Mouse (Mus musculus) CH12.LX (cell line): ENCODE measurements around the gene Lpar1. TPM values are rescaled to one million over a fixed set of nuclear protein-coding genes. Genes with fewer than 3 reads are reported as not detected.

Source experiments
- DNase-seq: peaks from one replicate; pipeline ENCODE4 v3.0.0-alpha.2; 2013; ENCODE audit errors: extremely low read depth
- H3K27ac ChIP-seq: 2 replicates; pipeline ENCODE4 v1.5.1; 2012; ENCODE audit warnings: low read depth, mild to moderate bottlenecking, control low read depth, moderate library complexity; ENCODE audit not compliant: insufficient read depth
- H3K27me3 ChIP-seq: replicated peaks from 2 replicates; pipeline ENCODE3; 2012; ENCODE audit warnings: inconsistent platforms
- H3K36me3 ChIP-seq, 2 experiments: replicated peaks in 1 of 2; 2 replicates each; pipeline versions ENCODE3 to v1.6.1; 2012; ENCODE audit warnings: inconsistent platforms in 1 of 2, low read length in 1 of 2, mild to moderate bottlenecking in 1 of 2, mixed read lengths in 1 of 2, moderate library complexity in 1 of 2; ENCODE audit not compliant: control insufficient read depth in 1 of 2, insufficient read depth in 1 of 2
- H3K4me1 ChIP-seq, 2 experiments: 2 replicates each; pipeline ENCODE4 v1.6.1; 2012; ENCODE audit warnings: inconsistent platforms in 1 of 2, moderate library complexity in 1 of 2; ENCODE audit not compliant: insufficient read depth in 2 of 2, control insufficient read depth in 1 of 2
- H3K4me2 ChIP-seq: 2 replicates; pipeline ENCODE4 v1.6.1; 2012; ENCODE audit warnings: low read depth, mild to moderate bottlenecking, control low read depth; ENCODE audit not compliant: poor library complexity, insufficient read depth, severe bottlenecking
- H3K4me3 ChIP-seq, 3 experiments: fragments of 150-350 bp in 1 of 3; sonication (generic) in 1 of 3; replicated peaks in 1 of 3; 2 replicates each; pipeline versions ENCODE3 to v1.5.1; 2011 to 2012; ENCODE audit warnings: low read depth in 2 of 3, low read length in 2 of 3, mild to moderate bottlenecking in 2 of 3, moderate library complexity in 2 of 3, control low read depth in 1 of 3, improper control_type of control experiment in 1 of 3, inconsistent platforms in 1 of 3, mixed read lengths in 1 of 3; ENCODE audit not compliant: poor library complexity in 1 of 3
- H3K79me2 ChIP-seq: replicated peaks from 2 replicates; pipeline ENCODE4 v1.6.1; 2012; ENCODE audit warnings: mild to moderate bottlenecking, moderate library complexity; ENCODE audit not compliant: control insufficient read depth, poor library complexity, insufficient read depth, severe bottlenecking; ENCODE audit errors: extremely low read depth
- H3K9ac ChIP-seq: 2 replicates; pipeline ENCODE4 v1.6.1; 2012; ENCODE audit warnings: low read depth, mild to moderate bottlenecking, control low read depth, moderate library complexity; ENCODE audit not compliant: insufficient read depth
- H3K9me3 ChIP-seq: replicated peaks from 2 replicates; pipeline ENCODE3; 2012; ENCODE audit warnings: low read length, inconsistent platforms, mixed read lengths
- CHD2 ChIP-seq: IDR thresholded peaks from 2 replicates; pipeline ENCODE4 v1.6.1; 2011; ENCODE audit warnings: low read length, improper control_type of control experiment
- ELF1 ChIP-seq: IDR thresholded peaks from 2 replicates; pipeline ENCODE4 v1.6.1; 2014; ENCODE audit warnings: low read depth, mild to moderate bottlenecking, inconsistent platforms, low read length, improper control_type of control experiment
- EP300 ChIP-seq: IDR thresholded peaks from 2 replicates; pipeline ENCODE4 v1.6.1; 2011; ENCODE audit warnings: low read length, improper control_type of control experiment
- HCFC1 ChIP-seq: IDR thresholded peaks from 2 replicates; pipeline ENCODE4 v1.6.1; 2012; ENCODE audit warnings: low read depth, mild to moderate bottlenecking, inconsistent platforms, low read length, improper control_type of control experiment
- IRF4 ChIP-seq: IDR thresholded peaks from 2 replicates; pipeline ENCODE4 v1.6.1; 2014; ENCODE audit warnings: low read depth, mild to moderate bottlenecking, inconsistent platforms, low read length, improper control_type of control experiment
- JUN ChIP-seq: IDR thresholded peaks from 2 replicates; pipeline ENCODE4 v1.6.1; 2011; ENCODE audit warnings: low read depth, mild to moderate bottlenecking, low read length, improper control_type of control experiment, moderate library complexity; ENCODE audit not compliant: insufficient read depth
- JUND ChIP-seq: conservative IDR thresholded peaks from 2 replicates; pipeline ENCODE4 v1.6.1; 2011; ENCODE audit warnings: low read depth, low read length, improper control_type of control experiment
- MAX ChIP-seq: IDR thresholded peaks from 2 replicates; pipeline ENCODE4 v1.6.1; 2011; ENCODE audit warnings: low read length, improper control_type of control experiment
- MAZ ChIP-seq: IDR thresholded peaks from 2 replicates; pipeline ENCODE4 v1.6.1; 2012; ENCODE audit warnings: low read depth, mild to moderate bottlenecking, inconsistent platforms, low read length, improper control_type of control experiment, moderate library complexity
- MEF2A ChIP-seq: IDR thresholded peaks from 2 replicates; pipeline ENCODE4 v1.6.1; 2014; ENCODE audit warnings: low read depth, mild to moderate bottlenecking, inconsistent platforms, low read length, improper control_type of control experiment, borderline replicate concordance
- MXI1 ChIP-seq: IDR thresholded peaks from 2 replicates; pipeline ENCODE4 v1.6.1; 2011; ENCODE audit warnings: mild to moderate bottlenecking, low read depth, low read length, improper control_type of control experiment
- NELFE ChIP-seq: IDR thresholded peaks from 2 replicates; pipeline ENCODE4 v1.6.1; 2011; ENCODE audit warnings: low read depth, low read length, improper control_type of control experiment
- NRF1 ChIP-seq: IDR thresholded peaks from 2 replicates; pipeline ENCODE4 v1.6.1; 2014; ENCODE audit warnings: low read depth, mild to moderate bottlenecking, inconsistent platforms, low read length, improper control_type of control experiment, moderate library complexity
- PAX5 ChIP-seq: IDR thresholded peaks from 2 replicates; pipeline ENCODE4 v1.6.1; 2012; ENCODE audit warnings: low read length, inconsistent platforms, mixed read lengths
- POLR2AphosphoS2 ChIP-seq: IDR thresholded peaks from 2 replicates; pipeline ENCODE4 v1.6.1; 2011; ENCODE audit warnings: low read depth, low read length, improper control_type of control experiment
- RAD21 ChIP-seq: IDR thresholded peaks from 2 replicates; pipeline ENCODE4 v1.6.1; 2011; ENCODE audit warnings: low read depth, mild to moderate bottlenecking, low read length, improper control_type of control experiment, moderate library complexity
- RCOR1 ChIP-seq: conservative IDR thresholded peaks from 2 replicates; pipeline ENCODE4 v1.6.1; 2012; ENCODE audit warnings: low read depth, mild to moderate bottlenecking, inconsistent platforms, low read length, improper control_type of control experiment
- SMC3 ChIP-seq: IDR thresholded peaks from 2 replicates; pipeline ENCODE4 v1.6.1; 2011; ENCODE audit warnings: low read depth, low read length, improper control_type of control experiment
- TBP ChIP-seq: conservative IDR thresholded peaks from 2 replicates; pipeline ENCODE4 v1.6.1; 2011; ENCODE audit warnings: low read depth, low read length, improper control_type of control experiment
- UBTF ChIP-seq: IDR thresholded peaks from 2 replicates; pipeline ENCODE4 v1.6.1; 2012; ENCODE audit warnings: low read depth, mild to moderate bottlenecking, inconsistent platforms, low read length, improper control_type of control experiment, moderate library complexity
- ZC3H11A ChIP-seq: IDR thresholded peaks from 2 replicates; pipeline ENCODE4 v1.6.1; 2012; ENCODE audit warnings: low read depth, mild to moderate bottlenecking, inconsistent platforms, low read length, improper control_type of control experiment
- ZKSCAN1 ChIP-seq: IDR thresholded peaks from 2 replicates; pipeline ENCODE4 v1.6.1; 2012; ENCODE audit warnings: low read depth, inconsistent platforms, low read length, improper control_type of control experiment, borderline replicate concordance
- ZNF384 ChIP-seq: IDR thresholded peaks from 2 replicates; pipeline ENCODE4 v1.6.1; 2012; ENCODE audit warnings: low read depth, low read length, improper control_type of control experiment, inconsistent platforms
- dilution Hi-C: fragments of 300-500 bp; cut with MboI; formaldehyde crosslinking; loops from 2 replicates; pipeline ENCODE4 v1.14.3; 2020; ENCODE audit warnings: low sequenced_read_pairs; ENCODE audit not compliant: extremely low pct_unique_long_range_greater_than_20kb, extremely low pct_ligation_motif_present
- in situ Hi-C: fragments of 300-500 bp; cut with MboI; formaldehyde crosslinking; loops from 3 replicates; pipeline ENCODE4 v1.14.3; 2019; ENCODE audit warnings: low sequenced_read_pairs, low pct_ligation_motif_present, low pct_unique_long_range_greater_than_20kb, mixed read lengths
- polyA plus RNA-seq: library from polyadenylated mRNA; unstranded; fragments of >175 nt; gene quantifications from 2 replicates; pipeline ENCODE4 v1.2.1, GENCODE M21; 2012; ENCODE audit warnings: low read depth; ENCODE audit not compliant: insufficient read length
- total RNA-seq, 2 experiments: library from RNA; depleted of rRNA; stranded (reverse); fragments of 300-350 nt in 1 of 2; fragments of >200 nt in 1 of 2; gene quantifications; 2 replicates each; pipeline ENCODE4 v1.2.3; 2012 to 2014

The Lpar1 gene
- total and polyA plus RNA-seq, 3 experiments, result 0.04 TPM; not detected in 2

GRCm38 (mm10) chr4:58501012-58501777 lies 52.5 kb downstream of the Lpar1 start:
- Histone ChIP-seq H3K9me3 (no peaks in the 10 kb centered on the region), H3K9ac (no peak overlapping the region), H3K4me3 (no peak overlapping the region), H3K36me3 (no peaks in the 10 kb centered on the region), H3K4me1 (no peaks in the 10 kb centered on the region), H3K27ac (no peak overlapping the region), H3K79me2 (no peaks in the 10 kb centered on the region), H3K27me3 (no peaks in the 10 kb centered on the region), H3K4me2 (no peak overlapping the region)
- TF ChIP-seq JUND, result no peak
- no peak for TF ChIP-seq HCFC1
- TF ChIP-seq MXI1, result no peak
- no peak for TF ChIP-seq NRF1
- TF ChIP-seq PAX5, result no peak
- TF ChIP-seq MAX, result no peak
- TF ChIP-seq SMC3, result no peak
- no peak for DNase-seq
- in situ Hi-C loops (no loop called here), dilution Hi-C loops (no loop called here)

GRCm38 (mm10) chr4:58499831-58500230 lies 53.9 kb downstream of the Lpar1 start:
- Histone ChIP-seq H3K9me3 (no peaks in the 10 kb centered on the region), H3K27me3 (no peaks in the 10 kb centered on the region), H3K4me1 (no peaks in the 10 kb centered on the region), H3K79me2 (no peaks in the 10 kb centered on the region), H3K27ac (no peak overlapping the region), H3K36me3 (no peaks in the 10 kb centered on the region), H3K4me3 (no peak overlapping the region), H3K9ac (no peak overlapping the region), H3K4me2 (no peak overlapping the region)
- dilution Hi-C loops (no loop called here), in situ Hi-C loops (no loop called here)
- no peak for DNase-seq
- TF ChIP-seq MAZ (no peak), EP300 (no peak), UBTF (no peak), MEF2A (no peak), ZC3H11A (no peak), JUN (no peak), ELF1 (no peak), NELFE (no peak), ZKSCAN1 (no peak), IRF4 (no peak), RCOR1 (no peak), RAD21 (no peak), ZNF384 (no peak), CHD2 (no peak), TBP (no peak), JUND (no peak), POLR2AphosphoS2 (no peak)
